Mouse (Mus musculus) mature B cell (primary cell): Measurements from ENCODE around the gene P3h4.
"Not testable (repeated sequence)": the region's sequence is repeated elsewhere in the genome, so short reads cannot be mapped to it uniquely, and the experiment has no call there.

Source experiments
- in situ Hi-C: fragments of 300-500 bp; cut with MboI; formaldehyde crosslinking; loops from 2 replicates; pipeline ENCODE4 v1.14.3; 2019

Gene P3h4

DNA sequence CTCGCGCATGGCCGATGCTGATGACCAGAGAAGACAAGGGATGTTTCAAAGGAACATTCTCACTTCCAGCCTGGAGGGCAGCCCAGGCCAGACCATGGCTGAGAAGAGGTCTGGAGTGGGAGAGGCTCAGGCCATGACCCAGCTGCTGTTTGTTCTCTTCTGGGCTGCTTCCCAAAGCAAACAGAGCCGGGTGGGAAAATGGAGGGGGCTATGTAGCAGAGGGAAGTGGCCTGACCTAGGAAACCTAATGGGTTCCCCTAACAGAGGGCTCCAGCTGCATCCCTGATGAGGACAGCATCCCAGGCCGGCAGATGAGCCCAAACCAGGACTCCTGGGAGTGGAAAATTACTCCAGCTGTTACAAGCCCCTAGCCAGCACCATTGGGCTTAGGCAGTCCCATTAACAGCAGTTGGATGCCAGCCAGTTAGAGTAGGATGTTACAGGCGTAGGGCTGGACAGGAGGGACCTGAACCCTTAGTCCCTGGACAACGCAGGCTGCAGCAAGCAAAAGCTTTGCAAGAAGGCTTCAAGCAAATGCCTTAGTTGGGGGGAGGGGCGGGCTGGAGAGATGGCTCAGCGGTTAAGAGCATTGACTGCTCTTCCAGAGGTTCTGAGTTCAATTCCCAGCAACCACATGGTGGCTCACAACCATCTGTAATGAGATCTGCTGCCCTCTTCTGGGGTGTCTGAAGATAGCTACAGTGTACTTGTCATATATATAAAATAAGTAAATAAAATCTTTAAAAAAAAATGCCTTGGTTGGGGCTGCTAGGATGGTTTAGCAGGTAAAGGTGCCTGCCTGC lies 23.4 kb downstream of the P3h4 start:
- in situ Hi-C loops, result no loop called here

DNA sequence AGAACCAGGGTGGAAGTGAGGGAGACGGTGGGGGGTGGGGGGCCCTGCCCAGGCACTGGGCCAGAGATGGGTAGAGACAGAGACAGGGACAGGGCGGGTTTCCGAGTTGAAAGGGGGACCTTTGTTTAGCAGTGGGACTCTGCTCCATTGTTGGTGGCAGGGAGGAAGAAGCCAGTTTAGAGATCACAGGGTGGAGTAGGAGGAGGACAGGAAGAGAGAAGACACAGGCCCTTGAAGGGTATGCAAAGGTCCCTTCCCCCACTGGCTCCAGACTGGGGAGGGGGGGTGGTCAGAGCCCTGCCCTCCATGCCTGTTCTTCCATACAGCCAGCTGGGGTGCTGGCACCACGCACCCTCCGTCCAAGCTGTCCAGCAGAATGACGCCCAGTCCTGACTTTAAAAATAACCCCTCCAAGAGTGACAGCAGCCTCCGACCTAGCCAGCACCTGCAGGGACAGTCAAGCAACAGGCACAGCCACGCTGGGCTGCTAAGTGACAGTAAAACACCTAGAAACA lies 24.6 kb downstream of the P3h4 start:
- in situ Hi-C loops, result no loop called here

DNA sequence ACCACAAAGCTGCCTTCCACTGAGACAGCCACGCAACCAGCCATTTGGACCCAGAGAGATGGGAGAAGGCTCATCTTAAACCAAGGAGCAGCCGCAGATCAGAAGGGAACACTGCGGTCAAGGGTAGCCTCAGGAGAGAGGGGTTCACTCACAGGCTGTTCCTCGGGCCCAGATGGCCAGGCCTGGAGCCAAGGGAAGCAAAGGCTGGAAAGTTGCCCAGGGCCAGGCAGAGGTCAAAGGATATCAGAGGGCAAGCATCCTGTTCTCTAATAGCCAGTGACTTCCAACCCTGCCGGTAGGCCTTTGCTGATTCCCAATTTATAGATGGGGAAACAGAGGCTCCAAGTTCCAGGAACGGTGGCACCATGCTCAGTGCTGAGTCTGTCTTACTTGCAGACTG lies 26.0 kb downstream of the P3h4 start:
- in situ Hi-C loops, result no loop called here

DNA sequence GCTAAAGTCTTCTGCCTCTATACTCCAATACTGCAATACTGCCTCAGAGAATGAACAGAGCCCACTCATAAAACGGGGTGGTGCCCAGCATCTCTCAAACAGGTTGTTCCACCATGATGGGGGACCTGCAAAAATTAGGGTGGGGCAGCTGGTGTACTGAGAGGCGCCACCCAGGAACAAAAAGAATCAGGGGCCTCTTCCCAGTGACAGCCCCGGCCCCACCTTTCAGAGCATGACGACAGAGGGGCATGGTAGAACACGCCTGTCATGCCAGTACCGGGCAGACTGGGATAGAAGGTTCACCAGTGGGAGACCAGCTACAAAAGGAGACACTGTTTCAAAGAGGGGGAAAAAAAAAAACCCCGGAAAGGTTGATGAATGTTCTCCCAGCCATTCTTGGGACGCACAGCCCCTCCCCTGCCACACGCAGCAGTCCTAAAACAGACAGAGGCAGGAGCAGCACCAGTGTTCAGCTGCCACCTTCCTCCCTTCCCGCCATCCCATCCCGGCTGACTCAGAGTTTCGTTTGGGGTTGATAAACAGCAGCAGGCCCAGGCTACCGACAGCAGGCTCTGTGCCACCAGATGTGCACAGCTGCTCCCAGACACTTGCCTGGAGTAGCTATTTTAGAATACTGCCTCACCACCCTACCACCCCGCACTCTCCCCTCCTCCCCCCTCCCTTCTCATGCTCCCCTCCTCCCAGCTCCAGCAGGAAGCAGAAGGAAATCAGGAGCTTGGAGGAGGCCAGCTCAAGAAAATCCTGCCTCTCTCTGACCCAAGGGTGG lies 26.9 kb downstream of the P3h4 start:
- in situ Hi-C loops, result no loop called here

DNA sequence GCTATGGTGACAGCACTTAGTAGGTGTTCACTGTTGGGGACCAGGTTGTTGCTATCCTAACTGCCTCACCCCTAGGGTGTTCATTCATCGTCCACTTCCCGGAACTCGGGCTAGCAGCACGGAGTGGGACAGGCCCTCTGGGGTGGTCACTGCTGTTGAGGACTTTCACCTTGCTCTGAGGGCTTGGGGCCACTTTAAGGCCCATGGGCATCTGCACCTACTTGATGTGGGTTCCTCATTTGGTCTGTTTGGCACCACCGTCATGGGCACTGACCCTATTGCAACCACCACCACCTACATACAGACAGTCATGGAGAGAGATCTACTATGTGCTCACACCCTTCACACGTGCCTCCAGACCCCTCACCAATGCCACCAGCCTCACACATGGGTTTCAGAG lies 27.5 kb downstream of the P3h4 start:
- in situ Hi-C loops, result no loop called here

DNA sequence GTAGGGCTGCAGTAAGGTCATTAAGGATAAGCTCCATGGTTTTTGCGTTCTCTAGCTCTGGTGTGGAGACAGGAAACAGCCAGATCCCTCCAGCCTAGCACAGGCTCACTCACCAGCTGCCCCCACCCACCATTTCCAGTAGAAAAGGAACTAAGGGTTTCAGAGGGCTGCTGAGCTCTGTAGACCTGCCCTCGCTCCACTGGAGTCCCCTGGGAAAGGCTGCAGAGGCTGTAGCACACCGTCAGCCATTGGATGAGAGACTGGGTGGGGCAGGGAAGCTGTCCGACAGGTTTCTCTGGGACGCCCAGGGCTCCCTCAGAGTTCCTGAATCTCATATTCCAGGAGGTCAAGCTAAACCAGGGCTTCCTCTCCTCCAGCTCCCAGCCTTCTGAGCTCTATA lies 28.1 kb downstream of the P3h4 start:
- in situ Hi-C loops, result no loop called here

DNA sequence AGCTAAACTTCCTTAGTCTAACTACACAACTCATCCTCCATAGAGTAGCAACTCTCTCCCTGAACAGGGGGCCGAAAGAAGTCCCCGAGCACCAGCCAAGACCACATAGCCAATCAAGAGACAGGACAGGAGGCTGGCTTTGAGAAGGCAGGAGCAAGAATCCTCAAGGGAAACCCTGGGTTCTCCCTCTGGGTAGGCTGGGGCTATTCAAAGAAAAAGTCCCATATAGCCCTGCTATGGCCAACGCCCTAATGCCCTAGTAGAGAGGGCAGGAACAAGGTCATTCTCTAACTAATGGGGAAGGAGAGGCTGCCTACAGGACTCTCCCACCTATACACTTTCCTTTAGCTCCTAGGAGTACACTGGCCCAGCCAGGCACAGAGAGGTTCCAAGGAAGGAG lies 29.6 kb downstream of the P3h4 start:
- in situ Hi-C loops, result no loop called here

DNA sequence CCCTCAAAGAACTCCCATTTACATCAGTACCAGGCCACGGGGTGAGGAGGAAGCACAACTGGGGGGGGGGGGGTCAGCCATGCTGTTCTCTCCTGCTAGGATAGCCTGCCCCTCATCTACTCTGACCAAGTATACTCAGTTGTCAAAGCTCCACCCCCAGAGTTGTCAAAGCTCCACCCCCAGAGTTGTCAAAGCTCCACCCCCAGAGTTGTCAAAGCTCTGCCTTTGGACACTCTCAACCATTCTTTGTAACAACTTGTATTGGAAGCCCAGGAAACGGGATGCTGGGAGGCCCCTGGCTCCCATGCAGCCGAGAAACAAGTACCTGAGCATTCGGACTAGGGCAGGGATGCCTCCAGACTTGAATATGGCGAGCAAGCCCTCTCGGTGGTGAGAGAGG lies 32.0 kb downstream of the P3h4 start:
- in situ Hi-C loops, result no loop called here

DNA sequence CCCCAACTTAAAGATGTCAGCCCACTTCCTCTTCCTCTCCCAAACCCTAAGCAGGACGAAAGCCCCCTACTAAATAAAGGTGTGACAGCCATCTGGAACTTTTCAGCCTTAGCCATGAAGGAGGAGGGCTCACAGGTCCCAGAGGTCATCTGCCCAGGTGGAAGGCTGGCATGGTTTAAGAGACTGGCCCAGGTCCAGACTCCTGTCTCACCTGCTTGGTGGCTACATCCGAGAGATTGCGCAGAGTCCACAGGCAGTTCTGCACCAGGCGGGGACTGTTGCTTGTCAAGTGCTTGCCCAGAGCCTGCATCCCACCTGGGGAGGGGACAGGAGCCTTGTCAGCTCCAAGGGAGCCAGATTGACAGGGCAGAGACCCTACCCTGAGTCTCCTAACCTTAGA lies 35.3 kb downstream of the P3h4 start:
- in situ Hi-C loops, result no loop called here

DNA sequence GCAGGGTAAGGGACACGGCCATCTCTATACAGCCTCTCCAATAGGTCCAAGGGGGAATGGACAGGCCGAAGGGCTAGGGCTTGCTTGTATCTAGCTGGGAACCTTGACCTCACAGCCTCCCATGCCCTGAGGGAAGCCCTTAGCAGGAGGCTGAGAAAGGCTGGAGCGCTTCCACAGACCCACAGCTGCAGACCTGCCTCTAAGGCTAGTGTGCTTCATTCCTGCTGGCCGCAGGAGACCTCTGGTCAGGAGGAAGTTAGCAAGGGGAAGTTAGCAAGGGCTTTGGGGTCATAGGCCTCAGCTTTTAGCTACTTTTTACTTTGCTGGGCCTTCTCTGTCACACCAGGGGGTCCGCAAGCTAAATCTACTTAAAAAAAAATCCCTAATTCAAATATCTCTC lies 36.2 kb downstream of the P3h4 start:
- in situ Hi-C loops, result no loop called here

DNA sequence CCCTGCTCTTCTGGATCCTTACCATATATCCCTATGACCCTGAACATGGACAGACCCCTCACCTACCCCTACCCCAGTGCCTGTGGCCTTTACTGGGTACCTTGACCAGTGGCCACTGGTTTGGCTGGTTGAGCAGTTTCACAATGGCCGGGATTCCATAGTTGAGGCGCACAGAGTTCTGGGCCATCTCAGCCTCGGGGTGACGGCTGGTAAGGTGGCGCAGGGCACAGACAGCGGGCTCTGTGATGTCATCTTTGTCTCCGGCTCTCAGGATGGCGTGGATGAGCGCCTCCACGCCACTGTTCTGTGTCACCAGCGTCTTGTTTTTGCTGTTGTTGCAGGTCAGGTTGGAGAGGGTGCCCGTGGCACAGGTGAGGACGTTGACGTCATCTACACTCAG lies 36.6 kb downstream of the P3h4 start:
- in situ Hi-C loops, result no loop called here

DNA sequence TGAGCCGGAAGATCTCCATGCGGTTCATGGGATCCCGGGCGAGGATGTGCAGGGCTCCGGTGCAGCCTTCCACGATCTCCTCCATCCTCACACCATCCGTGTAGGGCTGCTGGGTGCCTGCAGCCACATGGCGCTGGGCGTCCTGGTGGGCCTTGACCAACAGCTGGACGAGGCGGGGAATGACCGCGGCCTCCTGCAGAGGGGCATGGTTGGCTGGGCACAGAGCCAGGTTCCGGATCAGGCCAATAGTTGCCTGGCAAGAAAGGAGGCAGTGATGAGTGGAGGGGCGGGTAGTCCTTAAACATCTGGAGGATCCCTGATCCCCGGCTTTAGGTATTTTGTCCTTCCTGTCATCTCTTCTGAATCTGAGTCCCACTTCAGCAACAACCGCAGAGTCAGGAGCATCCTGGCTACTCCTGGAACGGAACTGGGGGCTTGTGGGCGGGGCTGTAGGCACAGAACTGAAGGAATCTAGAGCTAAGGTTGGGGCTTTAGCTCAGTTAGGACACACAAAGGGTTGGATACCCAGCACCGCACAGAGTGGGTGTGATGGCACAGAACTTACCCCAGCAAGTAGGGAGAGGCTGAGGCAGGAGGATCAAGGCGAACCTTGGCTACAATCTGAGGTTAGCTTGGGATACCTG lies 37.8 kb downstream of the P3h4 start:
- in situ Hi-C loops, result no loop called here

DNA sequence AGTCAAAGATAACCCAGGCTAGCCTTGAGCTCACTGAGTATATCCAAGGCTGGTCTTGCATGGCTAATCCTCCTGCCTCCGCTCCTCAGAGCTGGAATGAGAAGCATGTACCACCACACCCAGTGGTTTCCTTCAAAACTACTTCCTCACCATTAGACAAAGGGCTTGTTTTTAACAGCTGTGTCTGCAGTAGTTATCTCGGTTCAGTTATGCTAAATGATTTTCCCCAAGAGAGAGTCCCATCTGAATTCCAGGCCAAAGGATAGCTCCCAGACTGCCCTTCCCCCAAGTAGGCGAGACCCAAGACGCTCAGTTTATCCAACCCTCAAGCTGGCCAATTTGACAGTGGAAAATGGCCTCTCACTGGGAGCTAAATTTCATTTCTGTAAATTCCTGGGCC lies 38.6 kb downstream of the P3h4 start:
- in situ Hi-C loops, result no loop called here

DNA sequence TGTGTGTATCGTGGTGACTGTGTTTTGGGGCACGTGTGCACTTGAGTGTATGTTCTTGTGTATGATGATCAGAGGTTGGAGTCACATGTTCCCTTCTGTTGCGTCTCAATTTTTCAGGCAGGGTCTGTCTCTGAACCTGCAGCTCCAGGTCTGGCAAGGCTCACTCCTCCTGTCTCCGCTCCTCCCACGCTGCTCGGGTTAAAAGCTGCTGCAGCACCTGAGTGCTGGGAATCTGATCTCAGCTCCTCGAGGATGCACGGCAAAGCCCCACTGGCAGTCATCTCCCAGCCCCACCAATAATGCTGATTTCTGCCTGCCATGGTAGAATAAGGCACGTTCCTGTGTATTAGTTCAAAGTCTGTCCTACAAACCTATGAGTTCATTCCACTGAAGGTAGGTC lies 39.5 kb downstream of the P3h4 start:
- in situ Hi-C loops, result no loop called here

DNA sequence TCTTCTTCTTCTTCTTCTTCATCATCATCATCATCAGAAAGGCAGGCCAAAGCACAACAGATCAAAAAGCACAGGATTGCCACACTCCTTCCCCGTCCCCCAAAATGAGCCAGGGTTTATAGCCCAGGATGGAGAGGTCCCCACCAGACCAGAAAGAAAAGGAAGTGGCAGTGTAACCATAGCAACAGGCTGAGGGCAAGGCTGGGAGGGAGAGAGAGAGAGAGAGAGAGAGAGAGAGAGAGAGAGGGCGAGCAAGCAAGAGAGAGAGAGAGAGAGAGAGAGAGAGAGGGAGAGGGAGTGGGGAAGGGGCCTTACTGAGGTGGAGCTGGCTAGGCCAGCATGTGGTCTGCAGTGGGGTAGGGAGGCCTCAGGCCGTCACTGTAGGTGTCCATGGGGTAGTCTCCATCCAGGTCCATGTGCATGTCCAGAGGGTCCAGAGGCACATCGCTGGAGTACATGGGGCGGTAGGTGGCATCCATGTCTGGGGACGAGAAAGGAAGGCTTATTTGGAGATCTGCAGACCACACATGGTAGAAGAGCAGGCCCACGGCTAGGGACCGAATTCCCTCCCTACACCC lies 42.6 kb downstream of the P3h4 start:
- in situ Hi-C loops, result no loop called here

DNA sequence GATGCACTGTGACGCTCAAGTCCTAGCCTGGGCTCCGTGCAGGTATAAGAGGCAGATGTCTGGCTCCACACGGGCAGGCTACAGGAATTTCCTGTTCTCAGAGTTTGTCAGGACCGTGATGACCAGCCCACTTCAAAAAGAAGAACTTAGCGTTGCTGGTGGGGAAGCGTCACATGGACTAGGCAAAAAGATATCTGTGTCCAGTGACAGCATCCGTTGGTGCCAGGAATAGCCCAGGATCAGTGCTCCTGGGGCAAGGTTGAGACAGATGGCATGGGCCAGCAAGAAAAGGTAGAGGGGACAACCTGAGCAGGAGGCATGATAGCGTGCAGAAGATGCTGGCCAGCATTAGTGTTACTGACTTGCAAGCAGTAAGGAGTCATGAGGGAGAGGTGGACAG lies 44.8 kb downstream of the P3h4 start:
- in situ Hi-C loops, result no loop called here

DNA sequence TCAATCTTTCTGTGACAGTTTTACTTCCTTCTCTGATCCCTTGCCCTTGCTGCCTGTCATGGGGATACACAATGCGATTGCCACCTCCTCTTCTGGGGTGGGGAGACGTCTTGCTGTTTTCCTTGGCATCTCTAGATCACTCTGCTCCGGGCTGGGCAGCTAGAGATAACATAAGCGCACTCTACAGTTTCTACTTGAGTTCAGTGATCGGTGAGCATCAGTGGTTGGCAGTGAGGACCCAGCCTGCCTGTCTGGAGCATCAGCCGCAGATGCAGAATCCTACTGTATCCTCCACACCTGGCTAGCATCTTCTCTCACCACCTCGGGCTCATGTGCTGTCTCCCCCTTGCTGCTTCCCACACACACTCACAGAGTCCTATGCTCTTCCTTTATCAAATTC lies 45.5 kb downstream of the P3h4 start:
- in situ Hi-C loops, result no loop called here

DNA sequence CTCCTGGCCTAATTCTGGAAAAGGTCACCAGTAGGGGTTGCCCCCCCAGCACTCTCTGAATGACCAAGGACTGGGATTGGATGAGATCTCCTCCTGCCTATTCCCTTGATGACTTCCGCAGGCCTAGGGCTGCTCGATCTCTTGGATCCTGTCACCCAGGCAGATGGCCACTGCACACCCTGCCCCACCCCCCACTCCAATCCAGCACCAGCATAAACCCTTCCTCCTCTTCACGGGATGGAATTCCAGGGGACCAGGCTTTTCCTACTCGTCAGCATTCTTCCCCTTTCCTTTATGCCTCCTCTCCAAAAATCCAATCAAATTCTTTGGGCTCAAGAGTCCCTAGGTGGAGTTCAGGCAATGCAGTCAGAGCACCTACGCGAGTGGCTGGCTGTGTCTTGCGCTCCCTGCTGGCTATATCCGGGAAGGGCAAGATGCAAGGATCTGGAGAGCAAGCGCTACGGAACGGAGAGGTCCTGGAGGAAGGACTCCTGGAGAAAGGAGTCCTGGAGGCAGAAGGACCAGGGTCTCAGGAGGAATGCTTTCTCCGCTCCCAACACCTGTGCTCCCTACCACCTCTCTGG lies 51.6 kb downstream of the P3h4 start:
- in situ Hi-C loops, result no loop called here

DNA sequence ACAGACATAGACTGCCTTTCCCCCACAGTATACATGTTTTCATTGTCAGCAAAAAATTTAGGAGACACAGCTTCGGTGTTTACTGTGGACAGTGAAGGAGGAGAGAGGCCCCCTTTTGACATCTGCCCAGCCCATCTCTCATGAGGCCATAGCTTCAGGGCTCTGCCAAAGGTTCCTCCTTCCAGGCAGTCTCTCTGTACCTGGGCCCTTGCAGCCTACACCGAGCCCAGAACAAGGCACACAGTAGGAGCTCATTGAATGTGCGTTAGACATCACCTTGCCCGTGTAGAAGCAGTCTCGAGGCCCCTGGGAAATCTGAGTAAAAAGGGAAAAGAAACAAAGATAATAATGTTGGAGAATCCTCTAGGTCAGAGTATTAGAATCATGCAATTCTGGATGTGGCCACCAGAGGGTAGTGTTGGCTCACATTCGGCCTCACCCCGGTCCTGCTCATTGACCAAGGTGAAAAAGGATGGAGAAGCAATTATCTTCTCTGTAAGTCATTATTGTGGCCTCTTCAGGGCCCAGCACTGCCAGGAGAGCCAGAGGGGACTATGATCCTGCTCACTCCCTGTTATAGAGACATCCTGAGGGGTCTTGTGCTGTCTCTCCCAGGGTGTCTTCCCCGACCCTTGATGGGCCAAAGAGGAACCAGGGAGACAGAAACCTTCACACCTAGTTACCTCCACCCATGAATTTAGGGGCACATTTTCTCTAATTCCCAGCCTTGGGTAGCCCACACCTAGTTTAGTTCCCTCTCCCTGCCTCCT lies 52.2 kb downstream of the P3h4 start:
- in situ Hi-C loops, result no loop called here

DNA sequence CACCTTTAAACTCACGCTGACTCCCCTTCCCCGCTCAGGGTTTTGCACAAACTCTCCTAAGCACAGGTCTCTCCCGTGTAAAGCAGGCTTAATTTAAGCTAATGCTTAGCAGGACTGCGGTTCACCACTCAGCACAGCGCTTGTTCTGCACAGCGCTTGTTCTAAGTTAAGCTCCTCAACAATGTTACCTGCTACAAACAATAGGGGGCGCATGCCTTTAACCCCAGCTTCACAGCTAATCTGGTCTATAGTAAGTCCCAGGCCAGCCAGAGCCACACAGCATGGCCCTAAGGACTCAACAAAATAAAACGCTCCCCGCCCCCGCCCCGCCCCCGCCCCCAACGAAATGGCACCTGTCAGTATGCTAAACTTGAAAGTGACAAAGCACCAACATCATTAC lies 53.6 kb downstream of the P3h4 start:
- in situ Hi-C loops, result not testable (repeated sequence)

DNA sequence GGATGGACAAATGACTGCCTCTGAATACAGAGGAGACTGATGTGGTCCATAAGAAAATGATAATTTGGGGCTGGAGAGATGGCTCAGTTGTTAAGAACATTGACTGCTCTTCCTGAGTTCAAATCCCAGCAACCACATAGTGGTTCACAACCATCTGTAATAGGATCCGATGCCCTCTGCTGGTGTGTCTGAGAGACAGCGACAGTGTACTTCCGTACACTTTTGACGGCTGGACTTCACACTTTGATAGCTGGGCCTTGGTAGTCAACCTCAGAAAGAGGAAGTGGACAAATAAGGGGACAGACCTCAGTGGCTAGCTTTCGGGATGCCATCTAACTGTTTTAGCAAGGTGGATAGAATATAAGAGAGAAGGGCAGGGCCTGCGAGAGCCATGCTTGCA lies 54.5 kb downstream of the P3h4 start:
- in situ Hi-C loops, result no loop called here
